Mouse (Mus musculus) forebrain, embryonic 15.5 days (tissue): ENCODE data around the gene Rc3h1. TPM values are rescaled to one million over a fixed set of nuclear protein-coding genes. Genes with fewer than 3 reads are reported as not detected.

Source experiments
- ATAC-seq: fragments of 200-750 bp; cut with Nextera tagmentation; replicated peaks from 2 replicates; pipeline ENCODE4 v1.8.0; 2017; ENCODE audit warnings: mild to moderate bottlenecking, moderate TSS enrichment, moderate library complexity
- H3K27ac ChIP-seq: fragments of 300-500 bp; sonication (generic); replicated peaks from 2 replicates; pipeline ENCODE4 v1.5.1; 2015; ENCODE audit warnings: mild to moderate bottlenecking, inconsistent platforms
- H3K27me3 ChIP-seq: fragments of 300-500 bp; sonication (generic); 2 replicates; pipeline ENCODE4 v1.6.1; 2015; ENCODE audit warnings: inconsistent platforms
- H3K36me3 ChIP-seq: fragments of 300-500 bp; sonication (generic); 2 replicates; pipeline ENCODE4 v1.6.1; 2015; ENCODE audit warnings: mild to moderate bottlenecking, inconsistent platforms
- H3K4me1 ChIP-seq: fragments of 300-500 bp; sonication (generic); 2 replicates; pipeline ENCODE4 v1.6.1; 2015; ENCODE audit warnings: inconsistent platforms
- H3K4me2 ChIP-seq: fragments of 300-500 bp; sonication (generic); replicated peaks from 2 replicates; pipeline ENCODE4 v1.6.1; 2015; ENCODE audit warnings: mild to moderate bottlenecking, inconsistent platforms
- H3K4me3 ChIP-seq: fragments of 300-500 bp; sonication (generic); 2 replicates; pipeline ENCODE4 v1.5.1; 2015; ENCODE audit warnings: mild to moderate bottlenecking, inconsistent platforms
- H3K9ac ChIP-seq: fragments of 300-500 bp; sonication (generic); replicated peaks from 2 replicates; pipeline ENCODE4 v1.6.1; 2015; ENCODE audit warnings: mild to moderate bottlenecking, inconsistent platforms
- H3K9me3 ChIP-seq: fragments of 300-500 bp; sonication (generic); 2 replicates; pipeline ENCODE4 v1.6.1; 2016; ENCODE audit warnings: inconsistent platforms
- WGBS: fragments of 180-500 bp; shearing (Covaris S2); methylation state at CpG from one replicate; pipeline ENCODE4 v1.1.7; 2015; ENCODE audit warnings: mixed read lengths; 5-methylcytosine and 5-hydroxymethylcytosine counted together
- polyA plus RNA-seq: library from polyadenylated mRNA; unstranded; fragments of >200 nt; fragmentation: Nextera tagmentation; extraction: Ambion mirVana; gene quantifications from 2 replicates; pipeline ENCODE4 v1.2.1, GENCODE M21; 2015

Rc3h1 gene
- polyA plus RNA-seq, 1 experiment from 2014 or later = 8.3 TPM

GRCm38 (mm10) chr1:161005526-161005925 is 99.3 kb downstream of the Rc3h1 start:
- H3K9ac ChIP-seq = no peak overlapping the region
- no peaks in the 10 kb centered on the region for H3K4me1 ChIP-seq
- no peak overlapping the region for H3K4me3 ChIP-seq
- no peaks in the 10 kb centered on the region for H3K27me3 ChIP-seq
- H3K27ac ChIP-seq = no peak overlapping the region
- peaks cover 8% of the 10 kb centered on the region for H3K36me3 ChIP-seq
- no peak overlapping the region for H3K4me2 ChIP-seq
- 79% methylated on average over 3 of the region's 3 CpGs for WGBS
- ATAC-seq = no peak
- no peaks in the 10 kb centered on the region for H3K9me3 ChIP-seq

- 73% methylated on average over 5 of the region's 5 CpGs for WGBS
- no peak for ATAC-seq
Observed at GRCm38 (mm10) chr1:161006471-161006870, 100.3 kb downstream of the Rc3h1 start.

GRCm38 (mm10) chr1:161008038-161008437 is 101.8 kb downstream of the Rc3h1 start:
- Histone ChIP-seq H3K9me3 (no peaks in the 10 kb centered on the region), H3K9ac (no peak overlapping the region), H3K4me3 (no peak overlapping the region), H3K36me3 (peaks cover 23% of the 10 kb centered on the region), H3K27ac (no peak overlapping the region), H3K27me3 (no peaks in the 10 kb centered on the region), H3K4me2 (no peak overlapping the region), H3K4me1 (no peaks in the 10 kb centered on the region)
- 100% methylated on average over 2 of the region's 2 CpGs for WGBS
- no peak for ATAC-seq

More at GRCm38 (mm10) chr1:161006471-161006870, 100.3 kb downstream of the Rc3h1 start:
- no peaks in the 10 kb centered on the region for H3K4me1 ChIP-seq
- H3K9ac ChIP-seq = no peak overlapping the region
- H3K4me3 ChIP-seq = no peak overlapping the region
- peaks cover 10% of the 10 kb centered on the region for H3K36me3 ChIP-seq
- no peak overlapping the region for H3K4me2 ChIP-seq
- no peaks in the 10 kb centered on the region for H3K27me3 ChIP-seq
- H3K9me3 ChIP-seq = no peaks in the 10 kb centered on the region
- no peak overlapping the region for H3K27ac ChIP-seq

- Histone ChIP-seq H3K27ac (no peak overlapping the region), H3K9ac (no peak overlapping the region)
Observed at GRCm38 (mm10) chr1:161010436-161010835, 104.2 kb downstream of the Rc3h1 start.

GRCm38 (mm10) chr1:161016378-161016777 is 110.2 kb downstream of the Rc3h1 start:
- 84% methylated on average over 2 of the region's 2 CpGs for WGBS
- peaks cover 50% of the 10 kb centered on the region for H3K36me3 ChIP-seq

More at GRCm38 (mm10) chr1:161010436-161010835, 104.2 kb downstream of the Rc3h1 start:
- H3K4me1 ChIP-seq = no peaks in the 10 kb centered on the region
- no peak for ATAC-seq
- H3K27me3 ChIP-seq = no peaks in the 10 kb centered on the region
- peaks cover 23% of the 10 kb centered on the region for H3K36me3 ChIP-seq
- 92% methylated on average over 4 of the region's 4 CpGs for WGBS
- no peaks in the 10 kb centered on the region for H3K9me3 ChIP-seq
- H3K4me2 ChIP-seq = no peak overlapping the region
- H3K4me3 ChIP-seq = no peak overlapping the region

GRCm38 (mm10) chr1:161020051-161020450 is 113.8 kb downstream of the Rc3h1 start:
- no peak overlapping the region for H3K9ac ChIP-seq
- H3K4me3 ChIP-seq = no peak overlapping the region
- H3K9me3 ChIP-seq = no peaks in the 10 kb centered on the region
- H3K36me3 ChIP-seq = peaks cover 45% of the 10 kb centered on the region
- no peak for ATAC-seq
- no peaks in the 10 kb centered on the region for H3K4me1 ChIP-seq
- no peak overlapping the region for H3K27ac ChIP-seq
- no peaks in the 10 kb centered on the region for H3K27me3 ChIP-seq
- H3K4me2 ChIP-seq = no peak overlapping the region
- WGBS = 97% methylated on average over 14 of the region's 14 CpGs

More at GRCm38 (mm10) chr1:161016378-161016777, 110.2 kb downstream of the Rc3h1 start:
- no peaks in the 10 kb centered on the region for H3K9me3 ChIP-seq
- H3K9ac ChIP-seq = no peak overlapping the region
- H3K4me1 ChIP-seq = no peaks in the 10 kb centered on the region
- H3K4me3 ChIP-seq = no peak overlapping the region
- no peak overlapping the region for H3K4me2 ChIP-seq
- no peak for ATAC-seq
- H3K27ac ChIP-seq = no peak overlapping the region
- H3K27me3 ChIP-seq = no peaks in the 10 kb centered on the region

Other genes starting within 250 kb of the Rc3h1 start
- 34.7 and 35.9 TPM in 2 replicates for gene Rabgap1l, start 113.2 kb upstream of the Rc3h1 start, polyA plus RNA-seq
- 3.8 and 4.4 TPM in 2 replicates for gene Serpinc1, start 72.2 kb downstream of the Rc3h1 start, polyA plus RNA-seq
- gene Zbtb37, start 128.4 kb downstream of the Rc3h1 start, polyA plus RNA-seq = 15.1 and 16.4 TPM in 2 replicates
- 33.6 and 34.6 TPM in 2 replicates for gene Dars2, start 164.2 kb downstream of the Rc3h1 start, polyA plus RNA-seq
- gene Cenpl, start 164.3 kb downstream of the Rc3h1 start, polyA plus RNA-seq = 20.4 and 22.1 TPM in 2 replicates
- 18.4 and 18.9 TPM in 2 replicates for gene Klhl20, start 225.1 kb downstream of the Rc3h1 start, polyA plus RNA-seq
- gene Ankrd45, start 236.3 kb downstream of the Rc3h1 start, polyA plus RNA-seq = 22.3 and 22.4 TPM in 2 replicates